Mouse (Mus musculus) lung, postnatal 0 days (tissue): Measurements from ENCODE around the gene Gm12216.

Source experiments
- CTCF ChIP-seq: IDR thresholded peaks from 2 replicates; pipeline ENCODE4 v1.5.1; 2016; ENCODE audit warnings: antibody characterized with exemption, mild to moderate bottlenecking
- EP300 ChIP-seq: IDR thresholded peaks from 2 replicates; pipeline ENCODE4 v1.6.1; 2016; ENCODE audit warnings: antibody characterized with exemption, mild to moderate bottlenecking, control low read depth

DNA sequence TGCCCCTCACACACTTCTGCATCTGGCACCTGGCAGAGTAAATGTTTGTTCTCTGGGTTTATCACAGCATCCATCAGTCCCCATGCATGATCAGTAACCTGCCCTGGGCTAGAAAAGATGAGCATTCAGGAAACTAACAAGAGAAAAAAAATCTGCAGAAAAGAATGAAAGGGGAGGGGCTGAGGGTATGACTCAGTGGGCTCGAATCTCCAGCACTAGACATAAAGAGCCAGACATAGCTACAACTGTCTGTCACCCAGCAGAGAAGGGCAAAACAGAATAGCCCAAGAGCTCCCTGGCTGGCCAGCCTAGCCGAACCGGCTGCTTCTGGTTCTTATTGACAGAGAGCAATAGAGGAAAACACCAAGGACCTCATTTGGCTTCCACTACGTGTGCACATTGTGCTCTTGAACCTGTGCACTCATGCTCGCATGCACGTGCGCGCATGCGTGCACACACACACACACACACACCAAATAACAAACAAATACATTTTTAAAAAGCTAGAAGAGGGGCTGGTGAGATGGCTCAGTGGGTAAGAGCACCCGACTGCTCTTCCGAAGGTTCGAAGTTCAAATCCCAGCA lies 104.0 kb downstream of the Gm12216 start:
- TF ChIP-seq CTCF (no peak), EP300 (no peak)
